Mouse (Mus musculus) adrenal gland, adult 8-10 months (tissue): ENCODE data around the gene Tbc1d7. TPM values are rescaled to one million over a fixed set of nuclear protein-coding genes. Genes with fewer than 3 reads are reported as not detected.

ENCODE experiments used
- DNase-seq: peaks from one replicate; pipeline ENCODE4 v3.0.0; 2022
- total RNA-seq, 4 experiments: library from RNA; stranded (reverse); gene quantifications; 2 replicates each; pipeline ENCODE4 v1.2.4; 2022

Gene Tbc1d7
- total RNA-seq, 4 experiments from 2014 or later = 13.2 to 19.1 (median 18.4) TPM

DNA sequence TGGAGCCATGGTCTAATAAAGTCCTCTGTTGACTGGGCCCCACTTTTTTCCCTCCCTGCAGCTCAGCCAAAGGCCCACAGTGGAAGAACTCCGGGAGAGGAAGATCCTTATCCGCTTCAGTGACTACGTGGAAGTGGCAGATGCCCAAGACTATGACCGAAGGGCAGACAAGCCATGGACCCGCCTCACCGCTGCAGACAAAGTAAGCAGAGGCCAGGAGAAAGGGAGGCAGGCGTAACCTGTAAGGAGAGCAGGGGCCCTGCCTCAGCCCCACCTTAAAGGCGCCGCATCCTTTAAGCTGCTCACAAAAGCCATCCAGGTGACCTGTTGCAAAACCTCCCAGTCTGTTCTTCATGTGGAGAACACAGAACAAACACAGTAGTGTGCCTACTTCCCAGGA, 38.4 kb downstream of the Tbc1d7 start:
- DNase-seq = no peak

DNA sequence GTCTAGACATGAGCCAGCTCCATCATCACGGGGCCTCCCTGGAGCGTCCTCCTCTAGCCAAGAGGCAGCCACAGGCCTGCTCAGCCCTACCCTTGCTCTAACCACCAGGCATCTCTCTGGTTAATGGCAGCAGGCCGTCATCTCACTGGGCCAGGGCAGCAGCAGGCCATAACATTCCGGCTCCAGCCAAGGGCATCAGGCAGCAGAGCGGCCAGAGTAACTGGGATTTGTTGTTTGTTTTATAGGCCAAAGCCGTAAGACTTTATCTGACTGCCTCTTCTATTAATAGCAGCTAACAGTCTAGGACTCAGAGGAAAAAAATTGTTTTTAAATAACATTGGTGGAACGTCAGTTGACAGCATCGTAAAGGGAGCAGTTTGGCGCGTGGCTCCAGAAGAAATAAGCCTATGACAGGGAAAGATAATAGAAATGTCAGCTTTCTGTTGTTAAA, 39.5 kb downstream of the Tbc1d7 start:
- no peak for DNase-seq

DNA sequence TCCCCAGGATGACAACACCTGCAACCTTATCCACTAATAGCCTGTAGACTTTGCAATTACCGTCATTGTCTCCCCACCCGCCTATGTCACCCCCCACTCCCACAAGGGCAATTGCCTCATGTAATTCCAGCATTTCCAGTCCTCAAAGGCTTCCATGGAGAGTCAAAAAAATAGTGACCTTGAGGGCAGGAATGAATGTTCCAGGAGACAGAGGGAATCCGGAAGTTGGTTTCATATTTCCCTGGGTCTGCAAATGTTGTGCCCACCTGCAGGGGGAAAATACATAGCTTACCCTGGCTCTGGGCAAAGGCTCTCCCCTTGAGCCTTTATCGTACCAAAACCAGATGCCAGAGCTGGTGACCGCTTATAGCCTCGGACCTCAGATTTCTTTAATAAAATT, 41.1 kb downstream of the Tbc1d7 start:
- no peak for DNase-seq

DNA sequence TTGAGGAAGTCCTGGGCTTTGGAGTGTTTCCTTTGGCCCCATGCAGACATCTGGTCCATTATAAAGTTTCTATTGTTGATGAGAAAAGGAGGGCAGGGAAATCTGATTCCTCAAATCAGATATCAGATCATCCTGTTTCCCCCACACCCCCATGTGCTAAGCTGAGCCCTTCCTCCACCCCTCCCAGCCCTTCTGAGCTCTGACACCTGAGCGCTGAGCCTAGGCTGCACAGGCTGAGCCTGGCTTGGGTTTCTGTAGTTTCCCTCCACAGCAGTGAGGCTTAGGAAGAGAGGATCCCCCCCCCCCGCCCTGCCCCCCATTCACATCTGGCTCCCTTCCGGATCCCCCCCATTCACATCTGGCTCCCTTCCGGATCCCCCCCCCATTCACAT, 46.6 kb downstream of the Tbc1d7 start:
- DNase-seq = no peak

DNA sequence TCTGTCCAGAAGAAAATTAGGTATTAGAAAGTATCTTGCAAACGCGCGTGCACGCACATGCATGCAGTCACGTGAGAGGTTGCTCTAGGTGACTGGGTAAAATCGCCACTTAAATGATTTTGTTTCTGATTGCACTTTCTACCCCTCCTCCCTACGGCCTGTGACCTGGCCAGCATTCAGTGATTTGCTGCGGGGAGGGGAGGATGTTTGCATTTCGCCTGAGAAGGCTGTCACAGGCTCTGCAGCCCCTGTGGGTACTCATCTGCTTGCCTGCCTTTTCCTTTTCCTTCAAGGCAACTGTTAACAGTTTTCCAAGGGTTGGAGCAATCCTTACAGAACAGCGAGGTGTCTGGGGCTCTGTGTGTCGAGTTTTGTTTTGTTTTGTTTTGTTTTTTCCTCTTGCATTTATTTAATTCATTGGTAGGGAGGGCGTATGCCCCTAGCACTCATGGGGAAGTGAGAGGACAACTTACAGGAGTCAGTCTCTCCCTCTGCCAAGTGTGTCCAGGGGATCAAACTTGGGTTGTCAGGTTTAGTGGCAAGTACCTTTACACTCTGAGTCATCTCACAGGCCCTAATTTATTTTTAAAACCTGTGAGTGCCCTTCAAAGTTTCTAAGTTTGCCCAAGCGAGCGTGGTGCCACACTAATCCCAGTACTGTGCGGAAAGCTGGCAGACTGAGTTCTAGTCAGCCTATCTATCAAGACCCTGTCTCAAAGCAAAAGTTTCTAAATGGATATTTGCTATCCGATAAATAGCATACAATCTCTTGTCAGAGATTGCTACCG, 47.2 kb downstream of the Tbc1d7 start:
- DNase-seq = no peak

DNA sequence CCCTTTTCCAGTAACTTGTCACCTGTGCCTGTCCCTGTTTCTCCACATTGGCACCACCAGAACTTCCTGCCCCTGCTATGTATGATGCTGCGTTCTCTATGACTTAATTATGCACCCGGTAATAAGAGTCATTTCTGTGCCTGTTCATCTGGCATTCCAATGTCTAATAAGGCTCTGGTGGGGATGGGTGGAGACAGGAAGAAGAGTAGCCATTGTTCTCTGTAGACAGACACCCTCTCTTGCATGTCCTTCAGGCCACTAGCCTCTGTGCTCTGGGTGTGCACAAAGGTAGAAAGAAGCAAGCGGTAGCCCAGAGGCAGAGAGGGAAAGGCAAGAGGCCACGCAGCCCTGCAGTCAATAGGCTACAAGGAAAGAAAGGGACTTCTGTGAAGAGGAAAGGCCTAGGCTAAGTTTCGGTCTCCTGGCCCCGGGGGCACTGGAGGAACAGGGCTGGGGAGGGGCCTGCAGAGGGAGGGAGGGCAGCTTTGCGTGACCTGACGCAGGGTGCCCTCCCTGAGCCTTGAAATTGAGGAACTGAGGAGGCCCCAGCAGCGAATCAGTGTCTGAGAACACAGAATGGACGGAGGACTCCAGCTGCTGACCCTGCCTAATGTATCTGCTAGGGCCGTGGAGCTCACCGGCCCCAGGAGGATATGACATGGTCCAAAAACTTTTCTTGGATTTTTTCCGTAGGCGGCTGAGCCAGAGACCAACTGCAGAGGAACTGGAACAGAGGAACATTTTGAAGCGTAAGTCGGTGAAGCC, 48.8 kb downstream of the Tbc1d7 start:
- no peak for DNase-seq

DNA sequence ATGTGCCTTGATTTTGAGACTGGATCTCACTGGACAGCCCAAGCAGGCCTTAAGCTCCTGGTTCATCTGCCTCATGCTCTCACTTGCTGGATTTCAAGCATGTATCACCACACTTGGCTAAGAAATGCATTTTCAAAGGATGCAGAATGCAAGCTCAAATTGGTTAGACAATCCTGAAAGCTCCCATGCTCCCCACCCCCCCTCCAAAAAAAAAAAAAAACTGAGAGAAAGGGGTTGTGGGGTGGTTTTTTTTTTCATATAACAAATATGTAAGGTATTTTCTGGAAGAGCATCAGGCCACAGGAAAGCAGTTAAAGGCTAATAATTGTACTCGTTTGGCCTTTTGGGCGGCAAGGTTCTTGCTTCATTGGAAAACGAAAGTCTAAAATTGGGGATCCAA, 58.2 kb downstream of the Tbc1d7 start:
- no peak for DNase-seq

DNA sequence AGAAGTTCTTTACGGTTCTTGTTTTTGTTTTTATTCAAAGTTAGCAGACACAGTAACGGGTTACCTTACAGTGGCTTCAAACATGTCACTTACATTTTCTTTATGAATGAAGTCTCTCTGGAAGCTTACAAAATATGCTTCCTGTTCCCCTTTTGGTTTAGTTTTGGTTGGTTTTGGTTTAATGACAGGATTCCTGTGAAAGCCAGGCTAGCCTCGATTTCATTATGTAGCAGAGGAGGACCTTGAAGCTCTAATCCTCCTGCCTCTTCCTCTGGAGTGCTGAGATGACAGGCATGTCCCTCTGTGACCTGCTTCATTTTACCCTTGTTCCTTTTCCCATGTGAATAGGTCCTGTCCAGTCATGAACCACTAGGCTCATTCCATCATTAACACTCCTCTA, 58.6 kb downstream of the Tbc1d7 start:
- DNase-seq = no peak

DNA sequence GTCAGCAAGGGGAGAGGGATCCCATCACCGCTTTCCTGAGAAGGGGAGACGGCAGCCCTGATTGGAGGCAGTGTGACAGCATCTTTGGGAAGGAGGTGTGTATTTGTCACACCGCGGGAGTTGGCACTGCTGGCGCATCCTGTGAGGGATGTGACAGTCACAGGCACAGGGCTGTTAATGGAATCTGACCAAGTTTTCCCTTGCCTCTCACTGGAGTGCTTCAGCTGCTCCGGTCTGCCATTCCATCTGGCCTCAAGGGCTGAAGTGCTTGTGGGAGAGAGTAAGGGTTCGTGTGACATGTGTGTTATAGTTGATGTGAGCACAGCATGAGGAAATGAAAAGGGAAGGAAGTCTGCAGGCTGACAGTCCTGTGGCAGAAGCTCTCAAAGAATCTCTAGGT, 59.0 kb downstream of the Tbc1d7 start:
- no peak for DNase-seq

DNA sequence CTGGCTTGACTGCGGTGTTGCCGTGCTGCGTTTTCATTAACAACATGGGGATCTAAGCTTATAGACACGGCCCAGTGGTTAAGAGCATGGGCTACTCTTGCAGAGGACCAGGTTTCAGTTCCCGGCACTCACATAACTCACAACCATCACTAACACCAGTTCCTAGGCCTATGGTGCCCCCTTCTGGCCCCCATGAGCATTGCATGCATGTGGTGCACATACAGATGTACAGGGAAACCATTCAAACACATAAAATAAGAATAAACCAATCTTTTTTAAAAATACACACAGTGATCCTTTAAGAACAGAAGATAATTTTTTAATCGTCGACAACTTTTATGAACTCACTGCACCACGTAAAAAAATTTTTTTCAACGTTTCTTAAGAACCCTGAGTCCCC, 66.8 kb downstream of the Tbc1d7 start:
- no peak for DNase-seq

DNA sequence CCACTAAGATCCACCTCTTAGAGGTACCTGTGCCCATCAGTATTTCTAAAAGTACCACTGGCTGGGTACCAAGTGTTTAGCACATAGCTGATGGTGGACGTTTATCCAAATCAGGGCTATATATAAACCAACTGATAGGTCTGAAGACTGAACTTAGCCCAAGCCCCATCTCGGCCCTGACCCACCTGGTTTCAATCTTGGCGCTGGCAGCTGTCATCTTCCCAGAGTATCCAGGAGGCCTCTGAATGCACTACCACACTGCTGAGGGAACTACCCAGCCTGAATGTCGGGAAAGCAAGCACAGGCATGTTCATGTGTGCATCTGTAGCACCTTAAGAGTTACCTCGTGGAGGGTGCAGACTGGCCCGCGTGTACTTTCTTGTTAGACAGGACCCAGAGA, 68.4 kb downstream of the Tbc1d7 start:
- DNase-seq = no peak

Other genes starting within 250 kb of the Tbc1d7 start
- 10 to 100 TPM in 1 of 4 experiments, 1 to 10 TPM in 3; 8.1 to 10.0 (median 9.0) TPM for gene Gfod1, start 132.7 kb upstream of the Tbc1d7 start, total RNA-seq
- 10 to 100 TPM; 23.6 to 29.9 (median 28.8) TPM for gene Sirt5, start 194.0 kb upstream of the Tbc1d7 start, total RNA-seq
- gene Nol7, start 226.9 kb upstream of the Tbc1d7 start, total RNA-seq = 100 to 1,000 TPM in 3 of 4 experiments, 10 to 100 TPM in 1; 85.3 to 121 (median 112) TPM